Mouse (Mus musculus) fat pad, adult 2 months (tissue): ENCODE results near the gene Arhgef17.
"Not testable (repeated sequence)": the region's sequence is repeated elsewhere in the genome, so short reads cannot be mapped to it uniquely, and the experiment has no call there.

Experiments
- DNase-seq: peaks from one replicate; pipeline ENCODE4 v3.0.0-alpha.2; 2011; ENCODE audit warnings: low read depth, low spot score; ENCODE audit errors: extremely low read depth

Gene Arhgef17

GRCm38 (mm10) chr7:100849508-100849907 is 82.4 kb downstream of the Arhgef17 start:
- no peak for DNase-seq

- DNase-seq = no peak
These were observed 83.2 kb downstream of the Arhgef17 start for GRCm38 (mm10) chr7:100848744-100849143.

- DNase-seq = no peak
These were observed 84.8 kb downstream of the Arhgef17 start for GRCm38 (mm10) chr7:100847131-100847530.

GRCm38 (mm10) chr7:100846033-100846432 is 85.9 kb downstream of the Arhgef17 start:
- DNase-seq = not testable (repeated sequence)

- DNase-seq = no peak
These were observed 86.5 kb downstream of the Arhgef17 start for GRCm38 (mm10) chr7:100845412-100845811.

DNA sequence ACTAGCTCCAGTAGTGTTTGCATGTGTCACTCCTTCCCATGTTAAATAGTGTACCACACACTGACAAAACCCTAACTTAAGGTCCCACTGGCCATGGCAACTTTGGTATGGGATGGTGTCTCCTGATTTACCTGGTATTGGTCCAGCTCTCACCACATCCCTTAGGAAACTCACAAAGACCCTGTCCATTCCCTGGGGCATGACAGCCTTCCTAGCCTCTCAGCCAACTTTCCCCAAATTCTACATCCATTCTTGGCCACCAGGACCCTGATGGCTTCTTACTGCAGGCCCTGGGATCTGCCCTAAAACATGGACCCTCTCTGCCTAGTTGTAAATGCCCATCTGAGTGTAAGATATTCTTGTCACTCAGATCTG is 86.9 kb downstream of the Arhgef17 start:
- no peak for DNase-seq

GRCm38 (mm10) chr7:100844385-100845025 is 87.4 kb downstream of the Arhgef17 start:
- no peak for DNase-seq

GRCm38 (mm10) chr7:100843866-100844265 is 88.0 kb downstream of the Arhgef17 start:
- DNase-seq = no peak

GRCm38 (mm10) chr7:100842175-100842574 is 89.7 kb downstream of the Arhgef17 start:
- DNase-seq = no peak

DNA sequence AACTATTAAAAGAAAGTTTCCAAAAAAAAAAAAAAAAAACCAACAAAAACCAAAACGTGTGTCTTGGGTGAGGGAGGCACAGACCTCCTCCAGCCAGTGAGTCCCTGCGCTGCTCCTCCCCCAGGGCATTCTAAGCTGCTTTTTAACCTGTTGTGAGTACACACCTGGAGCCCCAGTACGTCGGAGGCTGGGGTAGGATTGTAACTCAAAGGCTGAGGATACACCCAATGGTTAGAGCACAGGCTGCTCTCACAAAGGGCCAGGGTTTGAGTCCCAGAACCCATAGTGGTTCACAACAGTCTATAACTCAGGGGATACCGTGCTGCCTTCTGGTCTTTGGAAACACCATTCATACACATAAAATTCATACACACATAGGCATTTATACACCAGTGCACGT is 90.3 kb downstream of the Arhgef17 start:
- DNase-seq = no peak

DNA sequence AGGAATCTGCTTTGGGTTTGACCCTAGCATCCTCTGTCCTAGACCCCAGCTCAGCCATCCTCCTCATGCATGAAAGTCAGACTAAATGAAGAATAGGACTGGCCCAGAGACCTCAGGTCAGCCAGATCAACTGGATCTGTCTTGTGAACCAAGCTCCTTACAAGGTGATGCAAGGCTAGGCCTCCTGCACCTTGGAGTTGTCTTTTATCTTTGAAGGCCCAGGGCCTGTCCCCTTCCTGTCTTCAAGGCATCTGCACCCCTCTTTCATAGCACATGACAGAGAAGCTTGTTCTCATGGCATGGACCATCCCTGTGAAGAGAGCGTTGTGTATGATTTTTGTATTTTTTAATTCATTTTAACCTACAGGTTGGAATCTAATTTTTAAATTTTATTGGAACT is 91.0 kb downstream of the Arhgef17 start:
- DNase-seq = no peak

DNA sequence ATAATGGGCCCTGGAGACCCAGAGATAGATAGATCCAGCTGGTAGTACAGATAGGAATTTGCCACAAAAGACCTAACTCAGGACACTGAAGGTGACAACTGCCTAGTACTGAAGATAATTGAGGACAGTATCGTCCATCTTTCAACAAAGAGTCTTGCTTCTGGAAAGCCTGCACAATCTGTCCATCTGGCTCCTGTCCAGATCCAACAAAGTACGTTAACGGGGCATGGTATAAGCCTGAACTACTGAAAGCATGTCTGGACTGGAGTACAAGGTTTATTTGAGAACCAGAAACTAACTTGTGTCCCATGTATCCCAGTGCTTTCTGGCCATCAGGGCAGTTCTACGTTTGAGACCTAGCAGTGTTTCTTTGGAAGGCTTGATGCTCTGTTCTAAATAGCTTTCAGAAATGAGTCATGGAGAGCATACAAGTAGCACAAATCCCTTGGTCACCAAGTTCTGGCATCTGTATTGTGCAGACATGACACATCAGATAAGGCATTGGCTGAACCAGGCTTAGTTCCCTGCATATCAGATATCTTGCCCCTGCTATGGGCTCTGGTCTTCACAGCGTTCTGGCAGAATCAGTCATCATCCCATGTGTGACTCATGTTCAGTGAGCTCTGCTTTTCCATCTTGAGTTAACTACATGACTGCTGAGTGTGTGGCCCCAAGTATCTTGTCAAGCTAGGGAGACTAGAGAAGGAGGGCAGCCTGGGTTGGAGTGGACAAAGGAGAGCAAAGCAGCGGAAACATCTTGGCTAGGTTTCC is 92.1 kb downstream of the Arhgef17 start:
- no peak for DNase-seq

- no peak for DNase-seq
These were observed 94.2 kb downstream of the Arhgef17 start for GRCm38 (mm10) chr7:100837701-100838100.

DNA sequence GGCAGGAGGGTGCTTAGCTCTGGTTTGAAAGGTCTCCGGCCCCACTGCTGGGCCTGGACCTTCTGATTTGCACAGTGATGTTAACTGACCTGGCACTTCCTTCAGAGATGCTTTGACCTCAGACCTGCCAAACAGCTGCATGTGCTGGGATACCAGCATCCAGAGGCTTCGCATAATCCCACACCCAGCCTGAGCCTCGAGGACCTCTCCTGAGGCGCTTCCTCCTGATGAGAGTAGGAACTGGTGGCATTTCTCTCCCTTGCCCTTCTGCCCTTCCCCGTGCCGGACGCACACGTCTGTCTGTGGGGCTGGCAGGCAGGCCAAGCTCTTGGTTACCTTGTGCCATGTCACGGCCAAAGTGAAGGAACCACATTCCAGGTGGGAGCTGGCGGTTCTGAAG is 95.2 kb downstream of the Arhgef17 start:
- no peak for DNase-seq

DNA sequence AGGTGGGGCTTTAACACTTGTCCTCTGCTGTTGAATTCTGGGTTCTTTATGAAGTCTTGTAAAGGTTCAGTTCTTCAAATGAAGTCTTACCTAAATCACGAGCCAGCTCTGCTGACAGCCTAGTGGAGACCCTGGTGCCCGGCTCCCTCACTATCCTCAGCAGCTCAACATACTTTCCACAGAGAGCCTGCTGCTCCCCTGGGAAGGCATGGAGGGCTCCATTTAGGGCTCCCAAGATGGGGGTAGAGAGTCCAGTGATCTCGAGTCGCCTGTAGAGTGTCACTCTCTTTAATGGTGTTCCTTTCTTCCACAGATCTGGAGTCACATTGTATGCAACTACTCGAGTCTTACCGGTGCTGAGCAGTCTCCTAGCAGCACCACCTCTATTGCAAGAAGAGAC is 96.2 kb downstream of the Arhgef17 start:
- no peak for DNase-seq

- DNase-seq = no peak
These were observed 96.7 kb downstream of the Arhgef17 start for GRCm38 (mm10) chr7:100835168-100835567.

GRCm38 (mm10) chr7:100833859-100834258 is 98.0 kb downstream of the Arhgef17 start:
- DNase-seq = no peak

- no peak for DNase-seq
These were observed 103.4 kb downstream of the Arhgef17 start for GRCm38 (mm10) chr7:100828549-100828948.

- no peak for DNase-seq
These were observed 107.2 kb downstream of the Arhgef17 start for GRCm38 (mm10) chr7:100824661-100825060.
